Mouse (Mus musculus): Measurements from ENCODE around the gene Tenm2.

DNA sequence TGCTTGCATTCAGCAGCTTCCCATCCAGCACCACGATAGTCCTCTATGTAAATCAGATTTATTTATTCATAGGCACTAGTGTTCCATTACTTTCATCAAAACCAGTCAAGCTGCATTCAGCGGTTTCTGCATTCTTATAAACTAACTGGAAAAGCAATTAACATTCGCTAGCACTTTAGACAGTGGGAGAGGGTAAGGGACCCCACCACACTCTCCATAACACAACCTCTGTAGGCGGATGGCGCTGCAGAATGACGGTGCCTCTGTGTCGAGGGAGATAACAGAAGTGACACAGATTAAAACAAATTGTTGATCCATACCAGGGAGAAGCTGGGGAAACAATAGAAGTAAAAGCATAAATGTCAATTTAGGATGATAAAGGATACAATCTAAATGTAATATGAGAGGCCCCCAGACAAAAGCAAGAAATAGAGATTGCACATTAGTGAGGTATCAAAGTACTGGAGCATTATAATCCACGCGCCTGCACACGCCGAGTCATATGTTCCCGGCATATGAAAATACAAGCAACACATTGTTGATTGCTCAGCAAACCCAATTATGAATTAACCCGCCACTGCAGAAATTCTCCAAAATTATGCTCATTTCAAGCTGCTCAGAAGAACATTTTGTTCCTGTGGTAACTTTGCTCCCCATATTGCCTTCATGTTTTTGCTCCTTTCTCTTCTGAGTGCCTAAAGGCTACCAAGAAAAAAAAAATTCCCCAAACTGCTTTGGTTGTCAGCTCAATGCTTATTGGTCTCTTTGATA is 904.2 kb downstream of the Tenm2 start:
- TF ChIP-seq CTCF (IDR thresholded peaks at IDR 0.05; ENCODE audit: control insufficient read depth, insufficient read depth, insufficient replicate concordance, low read depth, low read length) (no peak), POLR2A (IDR thresholded peaks at IDR 0.05; ENCODE audit: control insufficient read depth, low read depth, low read length) (no peak)

Data from testis, adult 2 months (tissue).